In the genomic region with DNA sequence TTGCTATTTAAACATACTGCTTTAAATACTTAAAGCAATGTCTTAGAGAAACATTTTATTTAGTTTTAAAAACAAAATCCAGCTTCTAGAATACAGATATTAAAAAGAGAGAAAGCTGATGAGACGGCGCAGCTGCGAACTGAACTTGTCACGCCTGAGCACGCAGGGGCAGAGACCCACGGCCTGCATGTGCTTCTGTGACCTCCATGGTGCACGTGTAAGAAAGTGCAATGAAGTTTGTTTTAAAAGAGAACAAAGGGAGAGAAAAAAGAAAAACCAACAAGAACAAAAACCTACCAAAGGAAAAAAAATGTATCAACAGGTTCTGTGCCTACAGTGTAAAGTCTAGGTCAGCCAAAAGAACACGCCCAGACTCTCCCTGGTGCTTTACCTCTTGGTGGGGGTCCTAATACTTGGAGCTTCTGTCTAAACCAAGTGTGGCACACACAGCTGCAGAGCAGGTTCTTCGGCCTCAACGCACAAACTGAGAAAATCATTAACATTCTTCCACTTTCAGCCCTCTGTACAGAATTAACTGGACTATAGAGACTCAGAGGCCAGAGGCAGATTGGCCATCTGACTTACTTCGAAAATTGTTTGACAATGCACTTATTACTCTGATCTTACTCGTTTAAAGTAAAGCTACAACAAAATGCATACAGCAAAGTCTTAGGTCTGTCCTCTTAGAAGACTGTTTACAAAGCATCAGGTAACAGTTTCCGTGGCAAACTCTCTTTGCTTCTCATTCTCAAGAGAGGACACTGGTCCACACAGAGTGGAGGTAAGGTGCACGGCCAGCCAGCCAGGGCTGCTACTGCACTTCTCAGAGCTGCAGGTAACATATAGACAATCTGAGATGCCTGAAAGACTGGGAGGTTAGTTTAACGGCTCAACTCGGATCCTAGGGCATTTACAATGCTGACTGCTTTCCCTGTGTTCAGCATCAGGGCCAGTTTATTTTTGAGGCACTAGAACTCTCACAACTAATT, we compare ENCODE assay signal across 19 mouse cellular contexts. TPM values are rescaled to one million over a fixed set of nuclear protein-coding genes. Genes with fewer than 3 reads are reported as not detected.
DNase-seq lines count a peak whose midpoint lies in the region; ATAC-seq and TF ChIP-seq lines count a peak whose summit lies in the region.
"Had no signal": no experiment of that assay in that cellular context is flagged by ENCODE, and none has a peak within 500 bp of the region (broad histone marks: within the 10 kb centered on the region; RNA-seq: fewer than 3 reads in every experiment).

No protein-coding gene starts in this region.

- H3K9me3 ChIP-seq in kidney, postnatal 0 days (replicated peaks; ENCODE audit: low read length): no peaks in the 10 kb centered on the region
- H3K9me3 ChIP-seq in forebrain, embryonic 12.5 days: no peaks in the 10 kb centered on the region
- H3K9me3 ChIP-seq: embryonic facial prominence, embryonic 10.5 days; heart, embryonic 15.5 days; hindbrain, embryonic 10.5 days had no signal

- no peak for TF ChIP-seq CTCF in kidney, adult 2 months (conservative IDR thresholded peaks at IDR 0.05; ENCODE audit: insufficient read depth, insufficient read length, low read depth, low read length)
- no peak for TF ChIP-seq CTCF in kidney, postnatal 0 days (IDR thresholded peaks at IDR 0.05; ENCODE audit: low read depth)

- DNase-seq in kidney, adult 2 months: peak; percentile 12
- no peak for DNase-seq in kidney, adult 9 months
- DNase-seq in kidney, postnatal 0 days (ENCODE audit: low spot score): no peak
- no peak for DNase-seq in kidney, adult 11 months
- DNase-seq in retina, embryonic 14.5 days (ENCODE audit: low spot score): peak; percentile 13
- no peak for DNase-seq in retina, postnatal 1 day
- DNase-seq: adrenal gland, adult 8-10 months; adrenal gland, postnatal 36 days; cerebellum, adult 2 months; cerebellum, postnatal 10 days; gastrocnemius, adult 2 months; gastrocnemius, postnatal 25 days had no signal

- WGBS in kidney, adult 2 months: 44% methylated on average over 16 of the region's 16 CpGs
- WGBS in kidney, postnatal 0 days: 62% methylated on average over 16 of the region's 16 CpGs
- WGBS in forebrain, embryonic 12.5 days: 66% methylated on average over 16 of the region's 16 CpGs

- peak overlapping the region; percentile 22; the same call in 1 of the 2 replicates for H3K27ac ChIP-seq in kidney, adult 2 months (ENCODE audit: insufficient read depth, low read depth, low read length)
- peak overlapping the region; percentile 73 for H3K27ac ChIP-seq in kidney, postnatal 0 days
- H3K27ac ChIP-seq in forebrain, embryonic 12.5 days: no peak overlapping the region
- H3K27ac ChIP-seq: embryonic facial prominence, embryonic 10.5 days; gastrocnemius, adult 2 months; heart, embryonic 15.5 days; hindbrain, embryonic 10.5 days; hindbrain, embryonic 14.5 days had no signal

- no peak overlapping the region for H3K4me3 ChIP-seq in kidney, adult 2 months (ENCODE audit: insufficient read depth, low read depth, low read length)
- H3K4me3 ChIP-seq in kidney, postnatal 0 days (replicated peaks; ENCODE audit: low read depth, low read length): no peak overlapping the region
- H3K4me3 ChIP-seq in forebrain, embryonic 12.5 days (replicated peaks): no peak overlapping the region
- H3K4me3 ChIP-seq: embryonic facial prominence, embryonic 10.5 days; gastrocnemius, adult 2 months; heart, embryonic 15.5 days; hindbrain, embryonic 10.5 days had no signal

- H3K9ac ChIP-seq in kidney, postnatal 0 days (ENCODE audit: low read depth, low read length): no peak overlapping the region
- H3K9ac ChIP-seq in forebrain, embryonic 12.5 days: no peak overlapping the region
- H3K9ac ChIP-seq: heart, embryonic 15.5 days; hindbrain, embryonic 14.5 days had no signal

- peaks cover 1% of the 10 kb centered on the region; the same call in 1 of the 2 replicates for H3K36me3 ChIP-seq in kidney, adult 2 months (ENCODE audit: control insufficient read depth, insufficient read depth, low read length)
- peaks cover 28% of the 10 kb centered on the region for H3K36me3 ChIP-seq in kidney, postnatal 0 days (ENCODE audit: insufficient read depth, low read length)
- H3K36me3 ChIP-seq in forebrain, embryonic 12.5 days (replicated peaks): peaks cover 48% of the 10 kb centered on the region

- H3K4me1 ChIP-seq in kidney, adult 2 months (ENCODE audit: control insufficient read depth, insufficient read depth, low read length): peaks cover 13% of the 10 kb centered on the region; the same call in 1 of the 2 replicates
- H3K4me1 ChIP-seq in kidney, postnatal 0 days (replicated peaks; ENCODE audit: insufficient read depth, low read length): peaks cover 3% of the 10 kb centered on the region; the same call in 1 of the 2 replicates
- H3K4me1 ChIP-seq in forebrain, embryonic 12.5 days: no peaks in the 10 kb centered on the region
- H3K4me1 ChIP-seq: heart, embryonic 15.5 days had no signal

- TF ChIP-seq POLR2A in kidney, adult 2 months (IDR thresholded peaks at IDR 0.05; ENCODE audit: low read depth, low read length): no peak

- ATAC-seq in kidney, postnatal 0 days (replicated peaks; ENCODE audit: low FRiP score, low read depth): peak; percentile 78
- ATAC-seq in forebrain, embryonic 12.5 days (ENCODE audit: low FRiP score): no peak
- ATAC-seq: forebrain, embryonic 14.5 days had no signal

- no peaks in the 10 kb centered on the region for H3K27me3 ChIP-seq in kidney, adult 2 months (replicated peaks; ENCODE audit: control insufficient read depth, insufficient read depth, low read length)
- no peaks in the 10 kb centered on the region for H3K27me3 ChIP-seq in kidney, postnatal 0 days (ENCODE audit: insufficient read depth, low read length)
- H3K27me3 ChIP-seq in forebrain, embryonic 12.5 days: no peaks in the 10 kb centered on the region
- H3K27me3 ChIP-seq: heart, embryonic 15.5 days had no signal

- H3K4me2 ChIP-seq in kidney, postnatal 0 days (ENCODE audit: low read length): no peak overlapping the region
- no peak overlapping the region for H3K4me2 ChIP-seq in forebrain, embryonic 12.5 days
- H3K4me2 ChIP-seq: heart, embryonic 11.5 days; heart, embryonic 15.5 days; hindbrain, embryonic 14.5 days had no signal

RNA-seq across cellular contexts. Expression of gene Bag2, which starts 9.2 kb away (rescaled TPM):
- 18.0 and 22.0 TPM in 2 replicates for polyA plus RNA-seq in kidney, adult 2 months (2012; rRNA removed)
- 76.9 and 81.0 TPM in 2 replicates for polyA plus RNA-seq in kidney, postnatal 0 days (2015; fragmentation: Nextera tagmentation; extraction: Ambion mirVana)
- 28.3 and 29.0 TPM in 2 replicates for polyA plus RNA-seq in forebrain, embryonic 12.5 days (2016; fragmentation: Nextera tagmentation; extraction: Ambion mirVana)

RNA-seq across cellular contexts. Expression of gene Rab23, which starts 47.1 kb away (rescaled TPM):
- polyA plus RNA-seq in kidney, adult 2 months (2012; rRNA removed): 7.3 and 7.5 TPM in 2 replicates
- polyA plus RNA-seq in kidney, postnatal 0 days (2015; fragmentation: Nextera tagmentation; extraction: Ambion mirVana): 17.9 and 18.4 TPM in 2 replicates
- 30.7 and 32.3 TPM in 2 replicates for polyA plus RNA-seq in forebrain, embryonic 12.5 days (2016; fragmentation: Nextera tagmentation; extraction: Ambion mirVana)

RNA-seq across cellular contexts. Expression of gene Zfp451, which starts 47.6 kb away (rescaled TPM):
- polyA plus RNA-seq in kidney, adult 2 months (2012; rRNA removed): 4.1 and 5.0 TPM in 2 replicates
- 15.5 and 16.2 TPM in 2 replicates for polyA plus RNA-seq in kidney, postnatal 0 days (2015; fragmentation: Nextera tagmentation; extraction: Ambion mirVana)
- polyA plus RNA-seq in forebrain, embryonic 12.5 days (2016; fragmentation: Nextera tagmentation; extraction: Ambion mirVana): 51.9 and 55.6 TPM in 2 replicates

Comparison
In these comparisons a context has a peak if more than half of its experiments do, and no peak if none do; other contexts are left out.
1. DNase-seq: peak in kidney, adult 2 months (single experiment) and retina, embryonic 14.5 days (single experiment); none in kidney, adult 9 months (single experiment), kidney, postnatal 0 days (single experiment), kidney, adult 11 months (single experiment) and retina, postnatal 1 day (single experiment).